Mouse (Mus musculus): ENCODE results near the gene Hba-a2. TPM values are rescaled to one million over a fixed set of nuclear protein-coding genes. Genes with fewer than 3 reads are reported as not detected.
"Not testable (repeated sequence)": the region's sequence is repeated elsewhere in the genome, so short reads cannot be mapped to it uniquely, and the experiment has no call there.

The Hba-a2 gene
- polyA plus RNA-seq, 1 experiment from 2014 or later, result 16,715 TPM

DNA sequence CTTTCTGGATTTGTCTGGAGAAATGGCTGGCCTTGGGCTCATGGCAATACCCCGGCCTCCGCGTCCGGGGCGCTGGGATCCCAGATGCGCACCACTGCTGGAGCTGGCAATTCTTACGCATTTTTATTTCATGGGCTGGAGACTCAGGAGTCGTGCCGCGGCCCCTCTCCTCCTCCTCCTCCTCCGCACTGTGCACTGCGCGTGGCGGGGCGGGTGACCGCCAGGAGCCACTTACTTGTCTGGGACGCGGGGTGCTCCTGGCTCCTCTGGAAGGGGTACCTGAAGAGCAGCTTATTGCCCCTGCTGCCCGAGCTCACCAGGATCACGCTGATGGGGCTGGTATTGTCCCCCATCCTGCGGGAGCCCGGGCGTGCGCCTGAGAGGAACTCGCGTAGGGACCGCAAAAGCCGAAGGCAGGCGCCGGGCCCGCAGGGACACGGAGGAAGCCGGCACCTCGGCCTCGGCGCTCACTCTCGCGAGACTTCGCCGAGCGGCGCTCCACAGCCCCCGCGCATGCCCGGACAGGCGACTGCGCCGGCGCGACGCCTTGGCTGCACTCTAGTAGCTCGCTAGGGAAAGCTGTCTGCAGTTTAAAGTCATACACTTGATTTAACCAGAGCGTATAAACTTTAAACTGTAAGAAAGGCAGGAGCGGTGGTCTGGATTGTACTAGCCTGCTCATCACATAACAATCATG lies 29.0 kb upstream of the Hba-a2 start, which contains the start of gene Nprl3:
Nprl3 (minus strand) TSS at position 520 of the 697 bp plus-strand sequence.
- Histone ChIP-seq H3K27ac (peak within 1 kb of the TSS; percentile 95), H3K36me3 (peaks cover 5% of the 10 kb centered on the region), H3K9ac (peak within 1 kb of the TSS; percentile 95), H3K9me3 (no peaks in the 10 kb centered on the region), H3K4me1 (peaks cover 15% of the 10 kb centered on the region), H3K27me3 (no peaks in the 10 kb centered on the region), H3K4me3 (peak within 1 kb of the TSS; percentile 82), H3K4me2 (peak within 1 kb of the TSS; percentile 56)
- peak; percentile 97 for ATAC-seq (ENCODE audit: insufficient number of reproducible peaks, low FRiP score, low TSS enrichment, low read depth)
- WGBS, result under 1% methylated on average over 54 of the region's 54 CpGs

DNA sequence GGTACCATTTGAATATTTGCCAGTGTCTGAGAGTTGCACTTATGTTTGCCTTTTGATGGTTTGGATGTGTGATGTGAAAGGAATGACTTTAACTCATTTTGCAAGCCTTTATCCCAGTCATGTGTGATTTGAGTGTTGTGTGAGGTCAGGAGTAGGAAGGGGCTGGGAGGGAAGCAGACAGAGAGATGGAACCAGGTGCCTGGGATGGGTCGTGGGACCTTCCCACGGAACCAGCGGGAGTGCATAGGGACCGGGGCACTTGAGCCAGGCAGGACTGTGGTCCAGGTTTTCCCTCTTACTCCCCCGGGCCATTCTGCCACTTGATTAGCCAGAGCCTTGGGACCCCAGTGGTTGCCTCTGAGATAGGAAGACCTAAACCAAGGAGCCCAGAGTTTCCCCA lies 28.3 kb upstream of the Hba-a2 start:
- ATAC-seq (ENCODE audit: insufficient number of reproducible peaks, low FRiP score, low TSS enrichment, low read depth), result no peak
- no peaks in the 10 kb centered on the region for H3K27me3 ChIP-seq
- peak overlapping the region; percentile 82 for H3K4me3 ChIP-seq
- peaks cover 15% of the 10 kb centered on the region for H3K4me1 ChIP-seq
- H3K36me3 ChIP-seq, result no peaks in the 10 kb centered on the region
- peak overlapping the region; percentile 56 for H3K4me2 ChIP-seq
- 17% methylated on average over 5 of the region's 5 CpGs for WGBS
- peak overlapping the region; percentile 95 for H3K27ac ChIP-seq
- H3K9me3 ChIP-seq, result no peaks in the 10 kb centered on the region
- H3K9ac ChIP-seq, result peak overlapping the region; percentile 95

DNA sequence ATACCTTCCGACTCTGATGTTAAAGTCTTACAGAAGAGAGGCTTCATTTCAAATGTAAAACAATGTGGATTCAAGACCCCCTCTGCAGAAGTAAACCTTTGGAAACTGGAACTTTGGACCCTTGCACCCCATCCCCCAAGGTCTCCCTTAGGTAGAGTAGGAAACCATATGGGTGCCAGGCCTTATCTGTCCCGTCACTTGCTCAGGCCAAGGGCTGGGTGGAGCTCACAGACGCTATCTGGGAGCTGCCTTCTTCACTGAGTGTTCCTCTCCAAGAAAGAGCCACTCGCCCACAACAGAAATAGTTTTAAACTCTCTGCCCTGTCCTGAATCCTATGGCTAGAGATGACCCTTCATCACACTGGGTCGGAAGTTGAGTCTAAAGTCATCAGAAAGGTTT lies 27.3 kb upstream of the Hba-a2 start:
- Histone ChIP-seq H3K4me2 (no peak overlapping the region), H3K9ac (no peak overlapping the region), H3K36me3 (no peaks in the 10 kb centered on the region), H3K4me1 (peaks cover 15% of the 10 kb centered on the region), H3K4me3 (no peak overlapping the region), H3K27ac (no peak overlapping the region), H3K27me3 (no peaks in the 10 kb centered on the region), H3K9me3 (no peaks in the 10 kb centered on the region)
- WGBS, result 83% methylated on average over 5 of the region's 5 CpGs
- no peak for ATAC-seq (ENCODE audit: insufficient number of reproducible peaks, low FRiP score, low TSS enrichment, low read depth)

DNA sequence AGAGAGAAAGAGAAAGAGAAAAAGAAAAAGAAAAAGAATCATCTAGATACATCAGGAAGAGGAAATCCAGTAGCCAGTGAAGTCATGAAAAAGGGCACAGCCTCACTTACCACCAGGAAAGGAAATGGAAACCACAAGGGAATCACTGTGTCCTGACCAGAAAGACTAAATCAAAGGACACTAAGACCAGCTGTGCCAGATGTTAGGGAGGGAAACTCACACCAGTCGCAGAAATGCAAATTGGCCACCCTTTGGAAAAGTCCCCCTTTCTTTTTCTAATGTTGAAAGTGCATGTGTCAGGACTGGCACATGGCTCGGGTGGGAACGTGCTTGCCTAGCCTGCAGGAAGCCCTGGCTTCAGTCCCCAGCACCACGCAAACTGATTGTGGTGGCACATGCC lies 25.1 kb upstream of the Hba-a2 start:
- Histone ChIP-seq H3K9me3 (no peaks in the 10 kb centered on the region), H3K4me3 (no peak overlapping the region), H3K4me2 (no peak overlapping the region), H3K9ac (no peak overlapping the region), H3K4me1 (peaks cover 9% of the 10 kb centered on the region), H3K36me3 (no peaks in the 10 kb centered on the region), H3K27ac (no peak overlapping the region), H3K27me3 (no peaks in the 10 kb centered on the region)
- WGBS, result 32% methylated on average over 4 of the region's 4 CpGs
- no peak for ATAC-seq (ENCODE audit: insufficient number of reproducible peaks, low FRiP score, low TSS enrichment, low read depth)

DNA sequence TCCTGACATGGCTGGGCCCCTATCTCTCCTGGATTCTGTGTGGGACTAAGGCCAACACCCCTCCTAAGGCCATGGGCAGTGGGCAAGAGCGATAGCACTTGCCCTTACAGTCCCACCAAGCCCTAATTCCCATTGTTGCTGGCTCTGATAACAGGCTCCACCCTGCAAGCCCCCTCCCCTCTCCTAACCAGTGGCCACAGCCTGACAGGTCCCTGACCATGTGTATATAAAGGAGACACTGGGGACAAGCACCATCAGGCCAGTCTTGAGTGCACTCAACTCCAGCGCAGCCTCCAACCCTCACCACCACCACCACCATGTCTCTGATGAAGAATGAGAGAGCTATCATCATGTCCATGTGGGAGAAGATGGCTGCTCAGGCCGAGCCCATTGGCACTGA lies 19.9 kb upstream of the Hba-a2 start, which contains the start of gene Hba-x:
Hba-x (plus strand) TSS at position 54 of the 400 bp plus-strand sequence.
- Histone ChIP-seq H3K4me1 (no peaks in the 10 kb centered on the region), H3K36me3 (no peaks in the 10 kb centered on the region), H3K9me3 (no peaks in the 10 kb centered on the region), H3K9ac (no peak within 1 kb of the TSS), H3K27ac (no peak within 1 kb of the TSS), H3K27me3 (peaks cover 21% of the 10 kb centered on the region; the same call in 1 of the 2 replicates), H3K4me3 (no peak within 1 kb of the TSS), H3K4me2 (no peak within 1 kb of the TSS)
- no peak for ATAC-seq (ENCODE audit: insufficient number of reproducible peaks, low FRiP score, low TSS enrichment, low read depth)
- 70% methylated on average over 3 of the region's 3 CpGs for WGBS

DNA sequence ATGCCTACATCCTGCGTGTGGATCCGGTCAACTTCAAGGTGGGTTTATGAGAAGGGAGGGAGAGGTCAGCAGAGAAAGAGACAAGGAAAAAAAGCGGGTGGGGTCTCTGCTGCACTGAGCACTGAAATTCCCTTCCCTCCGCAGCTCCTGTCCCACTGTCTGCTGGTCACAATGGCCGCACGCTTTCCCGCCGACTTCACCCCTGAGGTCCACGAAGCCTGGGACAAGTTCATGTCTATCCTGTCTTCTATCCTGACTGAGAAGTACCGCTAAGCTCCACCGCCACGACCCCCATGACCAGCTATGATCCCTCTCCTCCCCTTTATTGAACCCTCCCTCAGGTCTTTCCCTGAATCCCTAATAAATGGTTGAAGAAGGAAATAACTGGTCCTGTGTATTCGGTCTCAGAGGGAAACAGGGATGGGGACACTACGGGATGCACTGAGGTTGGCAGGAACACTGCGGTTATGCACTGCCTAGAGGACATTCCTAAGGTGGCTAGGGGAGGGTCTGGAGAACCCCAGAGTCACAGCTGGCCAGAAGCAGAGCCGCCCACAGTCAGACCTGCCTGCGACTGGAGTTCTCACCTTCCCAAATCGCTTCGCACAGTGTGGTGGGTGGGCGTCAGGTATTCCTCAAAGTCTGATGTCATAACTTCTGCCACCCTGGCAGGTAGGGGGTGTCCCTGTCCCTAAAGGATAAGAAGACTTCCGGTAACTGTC lies 18.4 kb upstream of the Hba-a2 start:
- H3K4me2 ChIP-seq, result no peak overlapping the region
- no peak overlapping the region for H3K9ac ChIP-seq
- no peaks in the 10 kb centered on the region for H3K4me1 ChIP-seq
- H3K9me3 ChIP-seq, result no peaks in the 10 kb centered on the region
- H3K27ac ChIP-seq, result no peak overlapping the region
- H3K4me3 ChIP-seq, result no peak overlapping the region
- no peak for ATAC-seq (ENCODE audit: insufficient number of reproducible peaks, low FRiP score, low TSS enrichment, low read depth)
- H3K27me3 ChIP-seq, result peaks cover 24% of the 10 kb centered on the region; the same call in 1 of the 2 replicates
- WGBS, result 67% methylated on average over 21 of the region's 21 CpGs
- H3K36me3 ChIP-seq, result no peaks in the 10 kb centered on the region

DNA sequence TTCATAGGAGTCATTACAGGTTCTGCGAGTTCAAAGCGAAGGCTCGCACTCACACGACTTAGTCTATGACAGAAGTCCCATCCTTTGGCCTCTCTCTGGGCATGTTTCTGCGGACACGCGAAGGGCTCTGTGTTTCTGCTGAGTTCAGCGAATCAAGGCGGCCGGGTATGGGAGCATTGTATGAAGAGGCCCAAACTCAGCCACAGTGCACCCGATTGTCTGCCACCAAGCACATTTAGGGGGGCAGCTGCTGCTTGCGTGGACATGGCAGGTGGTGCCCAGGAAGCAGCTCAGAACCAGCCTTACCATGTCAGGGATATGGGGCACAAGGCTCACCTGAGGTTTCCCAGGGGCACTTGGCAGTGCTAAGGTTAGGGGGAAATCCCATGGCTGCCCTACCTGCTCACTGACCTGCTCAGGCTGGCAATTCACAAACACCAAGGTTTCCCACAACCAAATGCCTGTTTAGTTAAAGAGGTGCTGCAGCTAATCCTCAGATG lies 17.8 kb upstream of the Hba-a2 start:
- Histone ChIP-seq H3K36me3 (no peaks in the 10 kb centered on the region), H3K4me1 (no peaks in the 10 kb centered on the region), H3K4me2 (no peak overlapping the region), H3K9me3 (no peaks in the 10 kb centered on the region), H3K27ac (no peak overlapping the region), H3K27me3 (peaks cover 24% of the 10 kb centered on the region; the same call in 1 of the 2 replicates), H3K4me3 (no peak overlapping the region), H3K9ac (no peak overlapping the region)
- 77% methylated on average over 12 of the region's 12 CpGs for WGBS
- no peak for ATAC-seq (ENCODE audit: insufficient number of reproducible peaks, low FRiP score, low TSS enrichment, low read depth)

DNA sequence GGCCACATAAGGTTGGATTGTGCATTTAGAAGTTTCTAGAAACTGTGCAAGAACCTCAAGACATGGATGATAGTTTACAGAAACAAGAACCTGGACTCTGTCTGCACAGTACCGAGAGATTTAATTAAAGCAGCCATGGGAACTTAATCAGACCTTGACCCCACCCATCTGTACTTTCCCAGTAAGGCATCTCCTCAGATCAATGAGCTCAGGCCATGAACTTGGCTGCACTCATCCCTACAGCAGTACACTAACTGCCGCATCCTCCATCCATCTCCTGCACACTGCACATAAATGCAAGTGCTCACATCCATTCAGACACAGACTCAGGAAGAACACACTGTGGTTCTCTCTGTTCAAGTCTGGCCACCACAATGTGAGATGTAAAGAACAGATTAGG lies 15.6 kb upstream of the Hba-a2 start:
- Histone ChIP-seq H3K4me1 (no peaks in the 10 kb centered on the region), H3K9ac (no peak overlapping the region), H3K27me3 (peaks cover 24% of the 10 kb centered on the region; the same call in 1 of the 2 replicates), H3K9me3 (no peaks in the 10 kb centered on the region), H3K36me3 (no peaks in the 10 kb centered on the region), H3K4me3 (no peak overlapping the region), H3K27ac (no peak overlapping the region), H3K4me2 (no peak overlapping the region)
- WGBS, result 72% methylated on average over 2 of the region's 2 CpGs
- ATAC-seq (ENCODE audit: insufficient number of reproducible peaks, low FRiP score, low TSS enrichment, low read depth), result no peak

DNA sequence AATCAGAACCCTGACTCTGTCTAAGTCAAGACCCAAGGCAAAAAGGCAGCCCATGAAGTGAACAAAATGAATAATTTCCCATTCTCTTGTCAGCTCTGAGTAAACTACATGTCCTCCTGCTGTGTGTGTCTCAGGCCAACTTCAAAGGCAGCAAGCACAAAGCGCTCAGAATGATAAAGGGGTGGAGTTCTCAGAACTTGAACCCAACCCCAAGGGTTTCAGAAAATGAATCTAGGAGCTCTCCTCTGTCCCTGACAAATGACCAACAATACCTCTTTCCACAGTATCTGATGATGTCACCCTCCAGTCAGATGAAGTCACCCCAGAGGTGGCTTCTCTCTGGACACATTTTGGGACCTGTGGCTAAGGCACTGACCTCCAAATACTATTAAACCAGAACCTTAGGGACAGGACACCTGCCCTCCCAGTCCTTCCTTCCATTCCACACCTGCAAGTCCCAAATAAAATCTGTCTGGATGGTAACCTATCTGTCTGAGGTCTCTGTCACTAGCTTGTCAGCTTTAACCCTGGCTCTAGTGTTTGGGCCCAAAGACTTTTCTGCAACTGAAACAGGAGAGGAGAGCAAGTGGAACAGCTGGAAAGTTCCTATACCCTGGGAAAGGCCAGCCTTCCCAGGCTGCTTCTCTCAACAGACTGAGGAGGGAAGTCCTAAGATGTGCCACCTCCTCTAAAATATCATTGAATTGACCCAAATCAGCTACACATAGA lies 14.7 kb upstream of the Hba-a2 start:
- no peaks in the 10 kb centered on the region for H3K9me3 ChIP-seq
- no peaks in the 10 kb centered on the region for H3K36me3 ChIP-seq
- peaks cover 24% of the 10 kb centered on the region; the same call in 1 of the 2 replicates for H3K27me3 ChIP-seq
- no peak overlapping the region for H3K4me3 ChIP-seq
- no peaks in the 10 kb centered on the region for H3K4me1 ChIP-seq
- 86% methylated on average over 1 of the region's 1 CpGs for WGBS
- no peak overlapping the region for H3K27ac ChIP-seq
- no peak for ATAC-seq (ENCODE audit: insufficient number of reproducible peaks, low FRiP score, low TSS enrichment, low read depth)
- H3K4me2 ChIP-seq, result no peak overlapping the region
- no peak overlapping the region for H3K9ac ChIP-seq

DNA sequence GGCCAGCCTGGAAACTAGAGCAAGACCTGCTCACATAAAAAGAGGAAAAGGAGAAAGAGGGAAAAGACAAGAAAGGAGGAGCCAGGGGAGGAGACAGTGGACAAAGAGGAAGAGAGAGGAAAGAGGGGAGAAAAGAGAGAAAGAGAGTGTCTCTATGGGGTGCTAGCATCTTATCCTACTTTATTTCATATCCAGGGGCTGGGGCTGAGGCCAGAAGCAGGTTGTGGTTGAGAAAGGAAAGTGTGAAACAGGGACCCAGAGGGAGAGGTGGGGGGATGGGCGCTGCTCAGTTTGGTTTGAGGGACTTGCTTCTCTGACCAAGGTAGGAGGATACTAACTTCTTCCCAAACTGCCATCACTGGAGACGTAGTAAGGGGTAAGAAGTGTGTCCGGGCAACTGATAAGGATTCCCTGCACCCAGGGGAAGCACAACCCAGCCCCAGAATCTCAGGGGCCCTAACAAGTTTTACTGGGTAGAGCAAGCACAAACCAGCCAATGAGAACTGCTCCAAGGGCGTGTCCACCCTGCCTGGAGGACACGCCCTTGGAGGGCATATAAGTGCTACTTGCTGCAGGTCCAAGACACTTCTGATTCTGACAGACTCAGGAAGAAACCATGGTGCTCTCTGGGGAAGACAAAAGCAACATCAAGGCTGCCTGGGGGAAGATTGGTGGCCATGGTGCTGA lies 13.1 kb upstream of the Hba-a2 start, which contains the start of gene Hba-a1:
Hba-a1 (plus strand) TSS at position 421 of the 687 bp plus-strand sequence.
- not testable (repeated sequence) for H3K9me3 ChIP-seq; H3K9ac ChIP-seq; H3K4me1 ChIP-seq; H3K4me2 ChIP-seq; H3K27ac ChIP-seq; H3K4me3 ChIP-seq; H3K36me3 ChIP-seq; ATAC-seq (ENCODE audit: insufficient number of reproducible peaks, low FRiP score, low TSS enrichment, low read depth)
- peaks cover 14% of the 10 kb centered on the region; the same call in 1 of the 2 replicates for H3K27me3 ChIP-seq
- WGBS, result 50% methylated on average over 1 of the region's 5 CpGs

DNA sequence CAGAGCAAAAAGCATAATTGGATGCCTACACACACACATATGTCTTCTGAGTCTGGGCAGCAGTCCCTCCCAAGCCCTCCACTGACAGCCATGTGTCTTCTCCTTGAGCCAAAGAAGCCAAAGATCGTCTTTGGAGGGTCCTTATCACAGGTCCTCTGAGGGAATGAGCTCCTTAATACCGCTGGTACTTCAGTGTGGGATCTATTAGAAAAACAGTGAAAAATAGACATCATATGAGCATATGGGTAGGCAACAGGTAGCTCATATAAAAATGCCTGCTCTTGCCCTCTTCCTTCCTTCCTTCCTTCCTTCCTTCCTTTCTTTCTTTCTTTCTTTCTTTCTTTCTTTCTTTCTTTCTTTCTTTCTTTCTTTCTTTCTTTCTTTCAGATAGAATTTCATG lies 11.7 kb upstream of the Hba-a2 start:
- H3K9me3 ChIP-seq; H3K27me3 ChIP-seq; H3K4me3 ChIP-seq; H3K9ac ChIP-seq; H3K4me2 ChIP-seq; H3K4me1 ChIP-seq; ATAC-seq (ENCODE audit: insufficient number of reproducible peaks, low FRiP score, low TSS enrichment, low read depth); H3K27ac ChIP-seq; H3K36me3 ChIP-seq: not testable (repeated sequence)
- WGBS, result 49% methylated on average over 2 of the region's 2 CpGs

Data from limb, embryonic 15.5 days (tissue).